Mouse (Mus musculus) retina, adult 2 months (tissue): ENCODE results near the gene Fmo6.

Experiments used
- DNase-seq: peaks from one replicate; pipeline ENCODE4 v3.0.0-alpha.2; 2012; ENCODE audit warnings: low read depth, low spot score

Gene Fmo6

GRCm38 (mm10) chr1:162937415-162937814, at the start of gene Fmo6:
Fmo6 (minus strand) TSS chr1:162937515.
- no peak for DNase-seq

GRCm38 (mm10) chr1:162986777-162987176, 49.5 kb upstream of the Fmo6 start:
- DNase-seq = no peak

- no peak for DNase-seq
Measured at GRCm38 (mm10) chr1:162986121-162986748, 48.9 kb upstream of the Fmo6 start.

- DNase-seq = no peak
Measured at GRCm38 (mm10) chr1:162984428-162984827, 47.1 kb upstream of the Fmo6 start, which contains the start of gene Fmo3. Fmo3 (minus strand) TSS chr1:162984528.

- no peak for DNase-seq
Measured at GRCm38 (mm10) chr1:162963556-162963955, 26.2 kb upstream of the Fmo6 start.

- no peak for DNase-seq
Measured at GRCm38 (mm10) chr1:162957422-162957821, 20.1 kb upstream of the Fmo6 start.

- no peak for DNase-seq
Measured at GRCm38 (mm10) chr1:162953079-162953478, 15.8 kb upstream of the Fmo6 start.

- DNase-seq = no peak
Measured at GRCm38 (mm10) chr1:162949763-162950162, 12.4 kb upstream of the Fmo6 start.

GRCm38 (mm10) chr1:162947934-162948333, 10.6 kb upstream of the Fmo6 start:
- no peak for DNase-seq

GRCm38 (mm10) chr1:162946837-162947558, 9.7 kb upstream of the Fmo6 start:
- DNase-seq = no peak

- DNase-seq = no peak
Measured at GRCm38 (mm10) chr1:162943700-162944099, 6.4 kb upstream of the Fmo6 start.

- no peak for DNase-seq
Measured at GRCm38 (mm10) chr1:162938696-162939351, 1.5 kb upstream of the Fmo6 start.

GRCm38 (mm10) chr1:162937970-162938695, 818 bp upstream of the Fmo6 start:
- no peak for DNase-seq

GRCm38 (mm10) chr1:162934374-162935012, 2.8 kb downstream of the Fmo6 start:
- DNase-seq = no peak

GRCm38 (mm10) chr1:162932386-162932785, 4.9 kb downstream of the Fmo6 start:
- no peak for DNase-seq

GRCm38 (mm10) chr1:162931880-162932279, 5.4 kb downstream of the Fmo6 start:
- no peak for DNase-seq

GRCm38 (mm10) chr1:162931310-162931875, 5.9 kb downstream of the Fmo6 start:
- DNase-seq = no peak

GRCm38 (mm10) chr1:162930631-162931030, 6.7 kb downstream of the Fmo6 start:
- DNase-seq = no peak

GRCm38 (mm10) chr1:162929146-162929545, 8.2 kb downstream of the Fmo6 start:
- no peak for DNase-seq

- no peak for DNase-seq
Measured at GRCm38 (mm10) chr1:162925121-162925520, 12.2 kb downstream of the Fmo6 start.

GRCm38 (mm10) chr1:162916661-162917060, 20.7 kb downstream of the Fmo6 start:
- no peak for DNase-seq
